Mouse (Mus musculus) heart, embryonic 12.5 days (tissue): ENCODE measurements around the gene Isy1. TPM values are rescaled to one million over a fixed set of nuclear protein-coding genes. Genes with fewer than 3 reads are reported as not detected.
"Not testable (repeated sequence)": the region's sequence is repeated elsewhere in the genome, so short reads cannot be mapped to it uniquely, and the experiment has no call there.

ENCODE experiments used
- ATAC-seq: fragments of 200-750 bp; cut with Nextera tagmentation; 2 replicates; pipeline ENCODE4 v1.8.0; 2017; ENCODE audit warnings: moderate TSS enrichment, moderate library complexity; ENCODE audit not compliant: insufficient number of reproducible peaks, low FRiP score
- H3K27ac ChIP-seq: fragments of 300-500 bp; sonication (generic); 2 replicates; pipeline ENCODE4 v1.5.1; 2016; ENCODE audit warnings: mild to moderate bottlenecking, moderate library complexity; ENCODE audit not compliant: poor library complexity, severe bottlenecking
- H3K27me3 ChIP-seq: fragments of 300-500 bp; sonication (generic); replicated peaks from 2 replicates; pipeline ENCODE4 v1.6.1; 2016; ENCODE audit warnings: mild to moderate bottlenecking, moderate library complexity
- H3K36me3 ChIP-seq: fragments of 300-500 bp; sonication (generic); 2 replicates; pipeline ENCODE4 v1.6.1; 2016; ENCODE audit warnings: mild to moderate bottlenecking, moderate library complexity
- H3K4me1 ChIP-seq: fragments of 300-500 bp; sonication (generic); replicated peaks from 2 replicates; pipeline ENCODE4 v1.6.1; 2016; ENCODE audit warnings: mild to moderate bottlenecking
- H3K4me2 ChIP-seq: fragments of 300-500 bp; sonication (generic); 2 replicates; pipeline ENCODE4 v1.6.1; 2016; ENCODE audit warnings: mild to moderate bottlenecking, moderate library complexity
- H3K4me3 ChIP-seq: fragments of 300-500 bp; sonication (generic); 2 replicates; pipeline ENCODE4 v1.5.1; 2016; ENCODE audit warnings: mild to moderate bottlenecking
- H3K9ac ChIP-seq: fragments of 300-500 bp; sonication (generic); 2 replicates; pipeline ENCODE4 v1.6.1; 2016; ENCODE audit warnings: mild to moderate bottlenecking, moderate library complexity
- H3K9me3 ChIP-seq: fragments of 300-500 bp; sonication (generic); replicated peaks from 2 replicates; pipeline ENCODE4 v1.6.1; 2016; ENCODE audit warnings: mild to moderate bottlenecking, moderate library complexity
- WGBS: fragments of 180-500 bp; shearing (Covaris S2); methylation state at CpG from one replicate; pipeline ENCODE4 v1.1.7; 2016; 5-methylcytosine and 5-hydroxymethylcytosine counted together
- polyA plus RNA-seq: library from polyadenylated mRNA; unstranded; fragments of >200 nt; fragmentation: Nextera tagmentation; extraction: Ambion mirVana; gene quantifications from 2 replicates; pipeline ENCODE4 v1.2.1, GENCODE M21; 2016

Isy1 gene
- polyA plus RNA-seq, 1 experiment from 2014 or later: 29.1 TPM

- H3K9ac ChIP-seq: no peak overlapping the region
- ATAC-seq: peak; percentile 85
- H3K9me3 ChIP-seq: no peaks in the 10 kb centered on the region
- H3K4me1 ChIP-seq: peaks cover 17% of the 10 kb centered on the region
- H3K27me3 ChIP-seq: no peaks in the 10 kb centered on the region
- 52% methylated on average over 3 of the region's 3 CpGs for WGBS
- H3K4me3 ChIP-seq: no peak overlapping the region
- no peak overlapping the region for H3K27ac ChIP-seq
- H3K36me3 ChIP-seq: no peaks in the 10 kb centered on the region
- no peak overlapping the region for H3K4me2 ChIP-seq
These were observed 62.9 kb downstream of the Isy1 start for GRCm38 (mm10) chr6:87775588-87776245.

- Histone ChIP-seq H3K9ac (no peak overlapping the region), H3K4me1 (peaks cover 17% of the 10 kb centered on the region), H3K27ac (no peak overlapping the region), H3K9me3 (no peaks in the 10 kb centered on the region), H3K27me3 (no peaks in the 10 kb centered on the region), H3K4me3 (no peak overlapping the region), H3K36me3 (no peaks in the 10 kb centered on the region), H3K4me2 (no peak overlapping the region)
- 83% methylated on average over 9 of the region's 9 CpGs for WGBS
- ATAC-seq: no peak
These were observed 63.7 kb downstream of the Isy1 start for GRCm38 (mm10) chr6:87774909-87775308.

- Histone ChIP-seq H3K4me2 (no peak overlapping the region), H3K36me3 (no peaks in the 10 kb centered on the region), H3K27me3 (no peaks in the 10 kb centered on the region), H3K27ac (no peak overlapping the region), H3K4me1 (peaks cover 17% of the 10 kb centered on the region), H3K9ac (no peak overlapping the region), H3K9me3 (no peaks in the 10 kb centered on the region), H3K4me3 (no peak overlapping the region)
- WGBS: 61% methylated on average over 1 of the region's 1 CpGs
- no peak for ATAC-seq
These were observed 64.1 kb downstream of the Isy1 start for GRCm38 (mm10) chr6:87774466-87774865.

GRCm38 (mm10) chr6:87770626-87771025, 68.0 kb downstream of the Isy1 start:
- Histone ChIP-seq H3K9ac (no peak overlapping the region), H3K4me2 (no peak overlapping the region), H3K27ac (no peak overlapping the region), H3K4me3 (no peak overlapping the region), H3K4me1 (no peaks in the 10 kb centered on the region), H3K27me3 (no peaks in the 10 kb centered on the region), H3K36me3 (no peaks in the 10 kb centered on the region), H3K9me3 (no peaks in the 10 kb centered on the region)
- ATAC-seq: no peak
- WGBS: 52% methylated on average over 8 of the region's 8 CpGs

- not testable (repeated sequence) for H3K9me3 ChIP-seq, H3K27me3 ChIP-seq, H3K4me1 ChIP-seq, H3K36me3 ChIP-seq, H3K27ac ChIP-seq, ATAC-seq, H3K9ac ChIP-seq, H3K4me3 ChIP-seq, H3K4me2 ChIP-seq
- 87% methylated on average over 2 of the region's 2 CpGs for WGBS
These were observed 74.3 kb downstream of the Isy1 start for GRCm38 (mm10) chr6:87764296-87764695.

Other genes starting within 250 kb of the Isy1 start
- 4.3 and 4.8 TPM in 2 replicates for gene Prokr1, start 248.1 kb downstream of the Isy1 start, polyA plus RNA-seq
- 9.2 and 10.4 TPM in 2 replicates for gene Aplf, start 166.6 kb downstream of the Isy1 start, polyA plus RNA-seq
- gene Efcc1, start 107.9 kb downstream of the Isy1 start, polyA plus RNA-seq: 0.46 and 0.73 TPM in 2 replicates
- gene Gp9, start 60.7 kb downstream of the Isy1 start, polyA plus RNA-seq: 6.2 and 8.2 TPM in 2 replicates
- gene Rab43, start 26.6 kb downstream of the Isy1 start, polyA plus RNA-seq: 8.1 and 8.5 TPM in 2 replicates
- gene Gm45140, start 3.0 kb downstream of the Isy1 start, polyA plus RNA-seq: 1.9 and 4.8 TPM in 2 replicates
- 767 and 777 TPM in 2 replicates for gene Cnbp, start 12.3 kb upstream of the Isy1 start, polyA plus RNA-seq
- gene Copg1, start 49.0 kb upstream of the Isy1 start, polyA plus RNA-seq: 144 and 145 TPM in 2 replicates
- 25.4 and 27.8 TPM in 2 replicates for gene Hmces, start 75.1 kb upstream of the Isy1 start, polyA plus RNA-seq
- 32.6 and 34.0 TPM in 2 replicates for gene H1fx, start 142.8 kb upstream of the Isy1 start, polyA plus RNA-seq
- gene Rab7, start 206.5 kb upstream of the Isy1 start, polyA plus RNA-seq: 202 and 207 TPM in 2 replicates
- 225 and 227 TPM in 2 replicates for gene Rpn1, start 245.7 kb upstream of the Isy1 start, polyA plus RNA-seq